Mouse (Mus musculus) stomach, embryonic 14.5 days (tissue): Measurements from ENCODE around the gene S1pr3. TPM values are rescaled to one million over a fixed set of nuclear protein-coding genes. Genes with fewer than 3 reads are reported as not detected.

Experiments used
- ATAC-seq: fragments of 200-750 bp; cut with Nextera tagmentation; 2 replicates; pipeline ENCODE4 v1.8.0; 2017; ENCODE audit warnings: low read depth, moderate TSS enrichment; ENCODE audit not compliant: insufficient number of reproducible peaks, insufficient read depth, low FRiP score
- H3K27ac ChIP-seq: fragments of 300-500 bp; sonication (generic); 2 replicates; pipeline ENCODE4 v1.5.1; 2014; ENCODE audit warnings: mild to moderate bottlenecking, low read length, moderate library complexity, mixed read lengths
- H3K27me3 ChIP-seq: fragments of 300-500 bp; sonication (generic); 2 replicates; pipeline ENCODE4 v1.6.1; 2014; ENCODE audit warnings: low read length, control low read depth, mixed read lengths; ENCODE audit not compliant: control insufficient read depth, insufficient read depth
- H3K36me3 ChIP-seq: fragments of 300-500 bp; sonication (generic); 2 replicates; pipeline ENCODE4 v1.6.1; 2014; ENCODE audit warnings: mild to moderate bottlenecking, control low read depth, low read length, moderate library complexity, mixed read lengths; ENCODE audit not compliant: control insufficient read depth, insufficient read depth
- H3K4me1 ChIP-seq: fragments of 300-500 bp; sonication (generic); 2 replicates; pipeline ENCODE4 v1.6.1; 2014; ENCODE audit warnings: low read length, control low read depth, mixed read lengths; ENCODE audit not compliant: control insufficient read depth, insufficient read depth
- H3K4me2 ChIP-seq: fragments of 300-500 bp; sonication (generic); replicated peaks from 2 replicates; pipeline ENCODE4 v1.6.1; 2014; ENCODE audit warnings: low read depth, low read length, control low read depth
- H3K4me3 ChIP-seq: fragments of 300-500 bp; sonication (generic); 2 replicates; pipeline ENCODE4 v1.5.1; 2014; ENCODE audit warnings: low read depth, low read length, control low read depth
- H3K9ac ChIP-seq: fragments of 300-500 bp; sonication (generic); replicated peaks from 2 replicates; pipeline ENCODE4 v1.6.1; 2014; ENCODE audit warnings: low read depth, mild to moderate bottlenecking, control low read depth, low read length, moderate library complexity, mixed read lengths
- H3K9me3 ChIP-seq: fragments of 300-500 bp; sonication (generic); 2 replicates; pipeline ENCODE4 v1.6.1; 2016; ENCODE audit warnings: low read depth, low read length, control low read depth; ENCODE audit not compliant: control insufficient read depth
- WGBS: fragments of 180-500 bp; shearing (Covaris S2); extraction: QIAGEN DNeasy Blood & Tissue Kit; methylation state at CpG from one replicate; pipeline ENCODE4 v1.1.7; 2014; 5-methylcytosine and 5-hydroxymethylcytosine counted together
- polyA plus RNA-seq: library from polyadenylated mRNA; unstranded; fragments of >200 nt; fragmentation: Nextera tagmentation; extraction: Ambion mirVana; gene quantifications from 2 replicates; pipeline ENCODE4 v1.2.1, GENCODE M21; 2014

The S1pr3 gene
- polyA plus RNA-seq, 1 experiment from 2014 or later: 61.1 TPM

DNA sequence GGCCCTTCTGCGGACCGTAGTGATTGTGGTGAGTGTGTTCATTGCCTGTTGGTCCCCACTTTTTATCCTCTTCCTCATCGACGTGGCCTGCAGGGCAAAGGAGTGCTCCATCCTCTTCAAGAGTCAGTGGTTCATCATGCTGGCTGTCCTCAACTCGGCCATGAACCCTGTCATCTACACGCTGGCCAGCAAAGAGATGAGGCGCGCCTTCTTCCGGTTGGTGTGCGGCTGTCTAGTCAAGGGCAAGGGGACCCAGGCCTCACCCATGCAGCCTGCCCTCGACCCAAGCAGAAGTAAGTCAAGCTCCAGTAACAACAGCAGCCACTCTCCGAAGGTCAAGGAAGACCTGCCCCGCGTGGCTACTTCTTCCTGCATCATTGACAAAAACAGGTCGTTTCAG, 11.1 kb downstream of the S1pr3 start:
- no peak for ATAC-seq
- Histone ChIP-seq H3K4me1 (peaks cover 15% of the 10 kb centered on the region; the same call in 1 of the 2 replicates), H3K9ac (no peak overlapping the region), H3K9me3 (no peaks in the 10 kb centered on the region; the same call in 1 of the 2 replicates), H3K36me3 (peaks cover 33% of the 10 kb centered on the region), H3K27ac (no peak overlapping the region), H3K4me3 (no peak overlapping the region), H3K27me3 (no peaks in the 10 kb centered on the region), H3K4me2 (no peak overlapping the region)
- whole genome bisulfite sequencing: 92% methylated on average over 15 of the region's 15 CpGs

DNA sequence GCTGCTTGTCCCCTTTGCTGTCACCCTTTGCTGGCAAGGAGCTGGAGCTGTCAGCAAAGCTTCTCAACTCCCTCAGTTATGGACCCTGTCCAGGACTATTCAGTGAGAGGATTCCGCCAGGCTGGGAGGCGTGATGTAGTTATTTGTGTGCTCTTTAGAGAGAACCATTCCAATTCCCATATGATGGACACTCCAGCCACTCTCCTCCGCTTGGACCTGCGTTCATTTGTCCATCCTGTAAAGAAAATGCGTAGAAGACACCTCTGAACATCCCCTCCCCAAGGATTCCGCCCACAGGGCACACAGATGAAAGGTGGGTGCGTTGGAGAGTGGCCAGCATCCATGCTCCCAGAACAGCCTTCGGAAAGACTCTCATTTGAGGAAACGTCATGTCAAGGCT, 12.4 kb downstream of the S1pr3 start:
- 82% methylated on average over 9 of the region's 9 CpGs for WGBS
- Histone ChIP-seq H3K4me1 (peaks cover 15% of the 10 kb centered on the region; the same call in 1 of the 2 replicates), H3K4me3 (no peak overlapping the region), H3K4me2 (no peak overlapping the region), H3K9me3 (no peaks in the 10 kb centered on the region), H3K27me3 (no peaks in the 10 kb centered on the region), H3K9ac (no peak overlapping the region), H3K27ac (no peak overlapping the region), H3K36me3 (peaks cover 30% of the 10 kb centered on the region)
- ATAC-seq: no peak

DNA sequence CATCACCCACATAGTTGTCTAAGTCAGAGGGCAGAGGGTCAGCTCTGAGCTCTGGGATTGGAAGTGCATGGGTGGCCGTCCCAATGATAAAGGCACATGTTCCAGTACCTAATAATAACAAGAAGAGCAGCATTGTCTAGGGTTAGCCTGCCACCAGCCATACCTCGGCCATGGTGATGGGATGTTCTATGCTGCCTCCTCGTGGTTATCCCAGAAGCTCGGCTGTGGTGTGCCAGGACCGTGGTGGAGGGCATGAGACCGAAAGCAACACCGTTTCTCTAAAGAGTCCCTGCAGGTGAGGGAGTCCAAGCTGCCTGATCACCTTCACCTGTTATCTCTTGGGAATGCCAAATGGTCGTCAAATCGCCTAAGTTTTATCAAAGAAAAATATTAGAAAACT, 15.2 kb downstream of the S1pr3 start:
- no peak for ATAC-seq
- peaks cover 30% of the 10 kb centered on the region for H3K36me3 ChIP-seq
- 71% methylated on average over 9 of the region's 9 CpGs for WGBS
- H3K9me3 ChIP-seq: no peaks in the 10 kb centered on the region
- H3K4me2 ChIP-seq: no peak overlapping the region
- H3K4me1 ChIP-seq: 0 out of 2 replicates have a peak, but pooled peaks cover 3% of the 10 kb centered on the region
- H3K27me3 ChIP-seq: no peaks in the 10 kb centered on the region
- H3K9ac ChIP-seq: no peak overlapping the region
- no peak overlapping the region for H3K27ac ChIP-seq
- no peak overlapping the region for H3K4me3 ChIP-seq

DNA sequence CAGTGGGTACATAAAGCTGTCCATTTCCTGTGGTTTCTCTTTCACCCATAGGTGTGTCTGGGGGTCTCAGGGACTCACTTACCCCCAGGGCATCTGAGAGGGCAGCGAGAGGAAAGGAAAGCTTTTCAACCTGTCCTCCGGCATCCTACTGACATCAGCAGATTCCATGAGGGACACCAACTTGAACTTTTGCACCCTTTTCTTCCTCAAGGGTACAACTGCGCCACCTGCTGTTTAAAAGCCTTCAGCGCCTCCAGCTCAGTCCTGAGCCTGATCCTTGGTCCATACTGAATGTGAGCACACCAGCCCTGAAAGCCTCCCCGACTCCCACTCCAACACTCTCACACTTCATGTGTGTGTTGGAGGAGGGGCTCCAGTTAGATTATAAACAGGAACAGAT, 16.2 kb downstream of the S1pr3 start:
- ATAC-seq: no peak
- Histone ChIP-seq H3K9ac (no peak overlapping the region), H3K27me3 (no peaks in the 10 kb centered on the region)

DNA sequence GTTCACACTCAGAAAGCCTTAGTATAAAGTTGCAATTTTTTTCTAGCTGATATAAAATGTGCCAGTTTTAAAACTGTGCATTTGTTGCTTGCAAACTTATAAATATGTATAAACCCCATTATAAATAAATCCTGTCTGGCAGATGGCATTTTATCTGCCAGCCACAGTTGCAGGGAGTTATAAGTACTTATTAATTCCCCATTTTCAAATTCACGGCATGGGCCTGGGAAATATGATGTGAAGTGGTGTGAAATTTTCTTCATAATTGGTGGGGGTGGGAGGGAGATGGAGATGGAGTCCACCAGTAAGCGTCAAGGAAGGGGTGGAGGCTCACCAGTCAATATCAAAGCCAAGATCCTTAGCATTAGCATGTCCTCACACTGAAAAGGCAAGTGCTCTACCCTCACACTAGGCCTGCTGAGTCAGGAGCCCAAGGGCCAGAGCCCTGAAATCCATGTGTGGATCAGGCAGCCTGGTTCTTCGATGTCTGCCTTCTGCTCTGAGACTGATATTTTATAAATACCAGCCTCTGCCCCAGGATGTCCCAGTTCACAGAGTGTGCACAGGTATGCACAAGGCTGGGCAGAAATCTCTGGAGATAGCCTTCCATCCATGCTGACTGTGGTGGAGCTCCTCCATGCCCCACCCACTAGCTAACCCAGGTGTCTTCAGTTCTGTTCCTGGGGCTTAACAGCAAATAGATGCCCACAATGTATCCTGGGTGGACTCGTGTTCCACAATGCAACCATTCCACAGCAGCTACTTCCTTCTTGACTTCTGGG, 17.4 kb downstream of the S1pr3 start:
- no peak overlapping the region for H3K4me2 ChIP-seq
- H3K9ac ChIP-seq: no peak overlapping the region
- H3K9me3 ChIP-seq: no peaks in the 10 kb centered on the region
- no peaks in the 10 kb centered on the region for H3K4me1 ChIP-seq
- WGBS: 91% methylated on average over 4 of the region's 4 CpGs
- H3K27me3 ChIP-seq: no peaks in the 10 kb centered on the region
- no peak overlapping the region for H3K4me3 ChIP-seq
- peaks cover 11% of the 10 kb centered on the region for H3K36me3 ChIP-seq
- no peak overlapping the region for H3K27ac ChIP-seq
- no peak for ATAC-seq

More for the DNA sequence above, 16.2 kb downstream of the S1pr3 start:
- peaks cover 23% of the 10 kb centered on the region for H3K36me3 ChIP-seq
- no peak overlapping the region for H3K4me3 ChIP-seq
- no peaks in the 10 kb centered on the region for H3K4me1 ChIP-seq
- H3K9me3 ChIP-seq: no peaks in the 10 kb centered on the region
- no peak overlapping the region for H3K27ac ChIP-seq
- WGBS: 18% methylated on average over 5 of the region's 5 CpGs
- no peak overlapping the region for H3K4me2 ChIP-seq

DNA sequence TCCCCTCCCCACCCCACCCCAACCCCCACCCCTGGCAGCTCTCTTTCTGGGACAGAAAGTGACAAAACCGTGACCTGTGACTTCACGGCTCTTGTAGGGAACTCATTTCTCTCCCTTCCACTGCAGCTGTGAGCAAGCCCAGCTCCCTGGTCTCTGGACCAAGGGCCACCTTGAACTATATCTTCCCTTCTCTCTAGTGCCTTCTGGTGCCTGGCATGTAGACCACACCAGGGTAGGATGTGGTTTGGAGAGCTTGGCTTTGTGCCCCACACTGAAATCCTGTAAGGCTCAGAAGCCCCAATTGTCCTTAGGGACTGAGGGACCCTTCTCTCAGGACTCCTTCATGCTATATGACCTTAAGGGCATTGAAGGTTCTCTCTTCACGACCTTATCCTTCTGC, 24.9 kb downstream of the S1pr3 start:
- Histone ChIP-seq H3K9me3 (no peaks in the 10 kb centered on the region), H3K4me1 (no peaks in the 10 kb centered on the region), H3K27me3 (no peaks in the 10 kb centered on the region), H3K36me3 (no peaks in the 10 kb centered on the region), H3K4me3 (no peak overlapping the region), H3K27ac (no peak overlapping the region), H3K4me2 (no peak overlapping the region), H3K9ac (no peak overlapping the region)
- no peak for ATAC-seq
- 52% methylated on average over 3 of the region's 3 CpGs for WGBS

DNA sequence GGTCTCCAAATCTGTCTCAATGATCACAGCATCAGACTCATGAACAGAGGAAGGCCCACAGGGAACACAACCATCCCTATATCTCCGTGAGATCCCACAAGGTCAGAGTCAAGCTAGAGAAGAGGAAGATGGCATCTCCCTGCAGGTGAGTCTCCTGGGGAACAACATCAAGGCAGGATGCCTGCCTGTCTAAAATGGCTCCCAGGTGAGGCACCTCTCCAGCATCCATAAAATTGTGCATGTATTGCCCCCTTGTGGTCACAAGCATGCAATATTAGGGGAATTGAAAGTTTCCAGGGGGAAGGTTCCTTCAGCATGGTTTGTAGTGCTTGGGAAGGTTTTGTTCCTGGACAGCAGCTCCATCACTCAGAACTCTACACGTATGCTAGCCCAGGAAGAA, 26.0 kb downstream of the S1pr3 start:
- Histone ChIP-seq H3K4me3 (no peak overlapping the region), H3K9me3 (no peaks in the 10 kb centered on the region), H3K4me1 (no peaks in the 10 kb centered on the region), H3K4me2 (no peak overlapping the region), H3K36me3 (no peaks in the 10 kb centered on the region), H3K27me3 (no peaks in the 10 kb centered on the region), H3K27ac (no peak overlapping the region), H3K9ac (no peak overlapping the region)
- WGBS: 57% methylated on average over 2 of the region's 2 CpGs
- ATAC-seq: no peak

DNA sequence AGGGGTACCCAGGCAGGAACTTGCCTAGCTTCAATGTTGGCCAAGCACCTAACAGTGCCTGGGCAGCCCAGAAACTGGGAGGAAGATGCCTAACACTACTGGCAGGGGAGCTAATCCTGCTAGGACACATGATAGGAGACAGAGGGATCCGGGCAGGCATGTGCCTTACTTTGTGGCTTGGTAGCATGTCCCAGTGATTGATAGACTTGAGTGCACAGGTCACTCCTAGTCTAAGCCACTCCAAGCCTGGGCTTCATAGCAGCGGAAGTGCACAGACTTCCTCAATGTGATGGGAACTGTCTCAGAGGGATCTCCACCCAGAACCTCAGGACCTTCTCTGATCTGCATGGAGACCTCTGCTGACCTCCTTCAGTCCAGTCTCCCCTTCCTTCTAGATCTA, 26.7 kb downstream of the S1pr3 start:
- Histone ChIP-seq H3K4me1 (no peaks in the 10 kb centered on the region), H3K9me3 (no peaks in the 10 kb centered on the region), H3K9ac (no peak overlapping the region), H3K36me3 (no peaks in the 10 kb centered on the region), H3K27ac (no peak overlapping the region), H3K4me3 (no peak overlapping the region), H3K27me3 (no peaks in the 10 kb centered on the region), H3K4me2 (no peak overlapping the region)
- ATAC-seq: no peak
- 31% methylated on average over 2 of the region's 2 CpGs for WGBS
